Mouse (Mus musculus) lung, embryonic 15.5 days (tissue): ENCODE results near the gene Shank1. TPM values are rescaled to one million over a fixed set of nuclear protein-coding genes. Genes with fewer than 3 reads are reported as not detected.

Experiments used
- ATAC-seq: fragments of 200-750 bp; cut with Nextera tagmentation; 2 replicates; pipeline ENCODE4 v1.8.0; 2017; ENCODE audit warnings: moderate number of reproducible peaks, borderline replicate concordance; ENCODE audit not compliant: low FRiP score, low TSS enrichment; ENCODE audit errors: extremely low read depth
- H3K27ac ChIP-seq: fragments of 300-500 bp; sonication (generic); 2 replicates; pipeline ENCODE4 v1.5.1; 2015; ENCODE audit warnings: moderate library complexity, mild to moderate bottlenecking, inconsistent platforms
- H3K27me3 ChIP-seq: fragments of 300-500 bp; sonication (generic); 2 replicates; pipeline ENCODE4 v1.6.1; 2015; ENCODE audit warnings: inconsistent platforms
- H3K36me3 ChIP-seq: fragments of 300-500 bp; sonication (generic); 2 replicates; pipeline ENCODE4 v1.6.1; 2015; ENCODE audit warnings: inconsistent platforms
- H3K4me1 ChIP-seq: fragments of 300-500 bp; sonication (generic); 2 replicates; pipeline ENCODE4 v1.6.1; 2015; ENCODE audit warnings: inconsistent platforms
- H3K4me2 ChIP-seq: fragments of 300-500 bp; sonication (generic); 2 replicates; pipeline ENCODE4 v1.6.1; 2015; ENCODE audit warnings: inconsistent platforms, mild to moderate bottlenecking, moderate library complexity
- H3K4me3 ChIP-seq: fragments of 300-500 bp; sonication (generic); 2 replicates; pipeline ENCODE4 v1.5.1; 2015; ENCODE audit warnings: mild to moderate bottlenecking, inconsistent platforms
- H3K9ac ChIP-seq: fragments of 300-500 bp; sonication (generic); 2 replicates; pipeline ENCODE4 v1.6.1; 2015; ENCODE audit warnings: inconsistent platforms
- H3K9me3 ChIP-seq: fragments of 300-500 bp; sonication (generic); 2 replicates; pipeline ENCODE4 v1.6.1; 2016; ENCODE audit warnings: inconsistent platforms
- WGBS: fragments of 180-500 bp; shearing (Covaris S2); methylation state at CpG from one replicate; pipeline ENCODE4 v1.1.7; 2015; 5-methylcytosine and 5-hydroxymethylcytosine counted together
- polyA plus RNA-seq: library from polyadenylated mRNA; unstranded; fragments of >200 nt; fragmentation: Nextera tagmentation; extraction: Ambion mirVana; gene quantifications from 2 replicates; pipeline ENCODE4 v1.2.1, GENCODE M21; 2015

Gene Shank1
- polyA plus RNA-seq, 1 experiment from 2014 or later = 1.1 TPM

GRCm38 (mm10) chr7:44305686-44306085 lies 4.4 kb upstream of the Shank1 start:
- Histone ChIP-seq H3K4me3 (peak overlapping the region; percentile 75), H3K4me2 (peak overlapping the region; percentile 59), H3K27ac (peak overlapping the region; percentile 49; the same call in 1 of the 2 replicates), H3K27me3 (peaks cover 32% of the 10 kb centered on the region; the same call in 1 of the 2 replicates), H3K36me3 (no peaks in the 10 kb centered on the region), H3K4me1 (peaks cover 13% of the 10 kb centered on the region), H3K9me3 (no peaks in the 10 kb centered on the region), H3K9ac (no peak overlapping the region)
- no peak for ATAC-seq
- 11% methylated on average over 16 of the region's 16 CpGs for WGBS

- 65% methylated on average over 6 of the region's 6 CpGs for WGBS
- peaks cover 41% of the 10 kb centered on the region; the same call in 1 of the 2 replicates for H3K27me3 ChIP-seq
- no peak for ATAC-seq
Measured at GRCm38 (mm10) chr7:44306516-44307240, 3.4 kb upstream of the Shank1 start, which contains the start of gene Clec11a. TSS of gene Clec11a (minus strand) at chr7:44306902.

GRCm38 (mm10) chr7:44307261-44308020 lies 2.6 kb upstream of the Shank1 start:
- H3K27me3 ChIP-seq = peaks cover 48% of the 10 kb centered on the region
- no peak for ATAC-seq
- H3K9me3 ChIP-seq = no peaks in the 10 kb centered on the region
- H3K4me2 ChIP-seq = no peak overlapping the region
- no peak overlapping the region; the same call in 1 of the 2 replicates for H3K27ac ChIP-seq
- no peak overlapping the region for H3K9ac ChIP-seq
- no peaks in the 10 kb centered on the region for H3K36me3 ChIP-seq
- peaks cover 21% of the 10 kb centered on the region for H3K4me1 ChIP-seq
- WGBS = 39% methylated on average over 9 of the region's 9 CpGs
- no peak overlapping the region for H3K4me3 ChIP-seq

More at GRCm38 (mm10) chr7:44306516-44307240, 3.4 kb upstream of the Shank1 start, which contains the start of gene Clec11a:
- H3K4me3 ChIP-seq = peak within 1 kb of the TSS; percentile 75
- H3K4me1 ChIP-seq = peaks cover 21% of the 10 kb centered on the region
- H3K27ac ChIP-seq = peak within 1 kb of the TSS; percentile 49; the same call in 1 of the 2 replicates
- no peak within 1 kb of the TSS for H3K9ac ChIP-seq
- no peaks in the 10 kb centered on the region for H3K36me3 ChIP-seq
- H3K9me3 ChIP-seq = no peaks in the 10 kb centered on the region
- peak within 1 kb of the TSS; percentile 59 for H3K4me2 ChIP-seq

GRCm38 (mm10) chr7:44310285-44310877 lies 328 bp downstream of the Shank1 start:
- Histone ChIP-seq H3K4me2 (peak overlapping the region; percentile 96), H3K9ac (peak overlapping the region; percentile 32), H3K4me1 (peaks cover 21% of the 10 kb centered on the region), H3K4me3 (peak overlapping the region; percentile 44), H3K27me3 (peaks cover 54% of the 10 kb centered on the region), H3K27ac (no peak overlapping the region), H3K9me3 (no peaks in the 10 kb centered on the region), H3K36me3 (no peaks in the 10 kb centered on the region)
- 3% methylated on average over 36 of the region's 40 CpGs for WGBS
- peak; percentile 9 for ATAC-seq

GRCm38 (mm10) chr7:44310878-44311712 lies 1.0 kb downstream of the Shank1 start:
- Histone ChIP-seq H3K9ac (peak overlapping the region; percentile 32; the same call in 1 of the 2 replicates), H3K27me3 (peaks cover 54% of the 10 kb centered on the region), H3K36me3 (no peaks in the 10 kb centered on the region), H3K27ac (no peak overlapping the region), H3K4me1 (peaks cover 15% of the 10 kb centered on the region), H3K4me2 (peak overlapping the region; percentile 96), H3K9me3 (no peaks in the 10 kb centered on the region), H3K4me3 (peak overlapping the region; percentile 44)
- WGBS = 2% methylated on average over 38 of the region's 38 CpGs
- ATAC-seq = peak; percentile 33; the same call in 1 of the 2 replicates

GRCm38 (mm10) chr7:44311713-44312304 lies 1.8 kb downstream of the Shank1 start:
- 16% methylated on average over 6 of the region's 6 CpGs for WGBS
- no peak overlapping the region for H3K9ac ChIP-seq
- peaks cover 51% of the 10 kb centered on the region for H3K27me3 ChIP-seq
- no peak overlapping the region for H3K27ac ChIP-seq
- ATAC-seq = no peak
- H3K4me1 ChIP-seq = peaks cover 15% of the 10 kb centered on the region
- no peaks in the 10 kb centered on the region for H3K9me3 ChIP-seq
- no peaks in the 10 kb centered on the region for H3K36me3 ChIP-seq
- no peak overlapping the region for H3K4me3 ChIP-seq
- no peak overlapping the region for H3K4me2 ChIP-seq

GRCm38 (mm10) chr7:44312484-44312883 lies 2.4 kb downstream of the Shank1 start:
- peaks cover 50% of the 10 kb centered on the region for H3K27me3 ChIP-seq
- 49% methylated on average over 16 of the region's 16 CpGs for WGBS
- H3K36me3 ChIP-seq = no peaks in the 10 kb centered on the region
- H3K9ac ChIP-seq = no peak overlapping the region
- no peak overlapping the region for H3K27ac ChIP-seq
- peaks cover 15% of the 10 kb centered on the region for H3K4me1 ChIP-seq
- H3K9me3 ChIP-seq = no peaks in the 10 kb centered on the region
- no peak overlapping the region for H3K4me2 ChIP-seq
- no peak for ATAC-seq
- no peak overlapping the region for H3K4me3 ChIP-seq

- Histone ChIP-seq H3K9ac (no peak overlapping the region), H3K27ac (no peak overlapping the region), H3K4me2 (no peak overlapping the region), H3K27me3 (peaks cover 2% of the 10 kb centered on the region; the same call in 1 of the 2 replicates), H3K4me1 (no peaks in the 10 kb centered on the region), H3K4me3 (no peak overlapping the region), H3K9me3 (no peaks in the 10 kb centered on the region), H3K36me3 (no peaks in the 10 kb centered on the region)
- WGBS = 24% methylated on average over 4 of the region's 4 CpGs
- ATAC-seq = no peak
Measured at GRCm38 (mm10) chr7:44317913-44318312, 7.9 kb downstream of the Shank1 start.

GRCm38 (mm10) chr7:44320886-44321285 lies 10.8 kb downstream of the Shank1 start:
- no peaks in the 10 kb centered on the region for H3K4me1 ChIP-seq
- H3K27ac ChIP-seq = no peak overlapping the region
- H3K27me3 ChIP-seq = no peaks in the 10 kb centered on the region
- H3K4me2 ChIP-seq = no peak overlapping the region
- no peak overlapping the region for H3K9ac ChIP-seq
- no peak for ATAC-seq
- WGBS = 39% methylated on average over 8 of the region's 8 CpGs
- no peak overlapping the region for H3K4me3 ChIP-seq
- no peaks in the 10 kb centered on the region for H3K36me3 ChIP-seq
- H3K9me3 ChIP-seq = no peaks in the 10 kb centered on the region

GRCm38 (mm10) chr7:44322290-44322689 lies 12.2 kb downstream of the Shank1 start:
- Histone ChIP-seq H3K4me3 (no peak overlapping the region), H3K4me1 (no peaks in the 10 kb centered on the region), H3K27ac (no peak overlapping the region), H3K9ac (no peak overlapping the region), H3K4me2 (no peak overlapping the region), H3K36me3 (no peaks in the 10 kb centered on the region), H3K9me3 (no peaks in the 10 kb centered on the region), H3K27me3 (no peaks in the 10 kb centered on the region)
- WGBS = 80% methylated on average over 1 of the region's 1 CpGs
- ATAC-seq = no peak

- Histone ChIP-seq H3K9me3 (no peaks in the 10 kb centered on the region), H3K27ac (no peak overlapping the region), H3K4me3 (no peak overlapping the region), H3K4me2 (no peak overlapping the region), H3K27me3 (no peaks in the 10 kb centered on the region), H3K4me1 (no peaks in the 10 kb centered on the region), H3K36me3 (no peaks in the 10 kb centered on the region), H3K9ac (no peak overlapping the region)
- ATAC-seq = no peak
- 49% methylated on average over 6 of the region's 6 CpGs for WGBS
Measured at GRCm38 (mm10) chr7:44326614-44327013, 16.6 kb downstream of the Shank1 start.
